Mouse (Mus musculus) G1E (cell line): ENCODE measurements around the gene H2-Q10.
"Not testable (repeated sequence)": the region's sequence is repeated elsewhere in the genome, so short reads cannot be mapped to it uniquely, and the experiment has no call there.

ENCODE experiments used
- CTCF ChIP-seq: IDR thresholded peaks from 2 replicates; pipeline ENCODE4 v1.5.1; 2012; ENCODE audit warnings: low read depth, low read length, inconsistent platforms, mixed read lengths
- GATA1 ChIP-seq: IDR thresholded peaks from 2 replicates; pipeline ENCODE4 v1.6.1; 2012; ENCODE audit warnings: borderline replicate concordance, low read length, inconsistent platforms, mixed read lengths
- TAL1 ChIP-seq: conservative IDR thresholded peaks from 2 replicates; pipeline ENCODE4 v1.6.1; 2012; ENCODE audit warnings: low read depth, low read length, inconsistent platforms, mixed read lengths

- not testable (repeated sequence) for TF ChIP-seq CTCF, GATA1, TAL1
These were observed 45.1 kb upstream of the H2-Q10 start, which contains the start of gene H2-Q6 for GRCm38 (mm10) chr17:35424624-35425416.
